Mouse (Mus musculus) kidney, adult 2 months (tissue): Measurements from ENCODE around the gene Spindoc.
"Not testable (repeated sequence)": the region's sequence is repeated elsewhere in the genome, so short reads cannot be mapped to it uniquely, and the experiment has no call there.

Source experiments
- CTCF ChIP-seq: fragments of 200-500 bp; conservative IDR thresholded peaks from 2 replicates; pipeline ENCODE4 v1.5.1; 2011; ENCODE audit warnings: low read depth, mild to moderate bottlenecking, control low read depth, low read length, moderate library complexity, mixed read lengths; ENCODE audit not compliant: insufficient read depth, insufficient read length
- POLR2A ChIP-seq: fragments of 200-500 bp; IDR thresholded peaks from one replicate; pipeline ENCODE4 v1.6.1; 2011; ENCODE audit warnings: low read depth, low read length, control low read depth

- TF ChIP-seq CTCF, POLR2A: not testable (repeated sequence)
Measured at GRCm38 (mm10) chr19:7398898-7399297, 16.1 kb upstream of the Spindoc start.
